Mouse (Mus musculus) ES-Bruce4 (cell line): ENCODE measurements around the gene Stx5a. TPM values are rescaled to one million over a fixed set of nuclear protein-coding genes. Genes with fewer than 3 reads are reported as not detected.

ENCODE experiments used
- H3K27ac ChIP-seq: 2 replicates; pipeline ENCODE4 v1.5.1; 2012; ENCODE audit warnings: low read length, inconsistent platforms; ENCODE audit not compliant: insufficient read depth
- H3K27me3 ChIP-seq: 2 replicates; pipeline ENCODE4 v1.6.1; 2012; ENCODE audit warnings: mild to moderate bottlenecking, low read length, inconsistent platforms; ENCODE audit not compliant: control insufficient read depth, poor library complexity, insufficient read depth, severe bottlenecking
- H3K36me3 ChIP-seq: 2 replicates; pipeline ENCODE4 v1.6.1; 2012; ENCODE audit warnings: inconsistent platforms, mild to moderate bottlenecking, low read length, moderate library complexity; ENCODE audit not compliant: control insufficient read depth, poor library complexity, insufficient read depth, severe bottlenecking
- H3K4me1 ChIP-seq: one replicate; pipeline ENCODE4 v1.8.1; 2011; ENCODE audit warnings: low read length; ENCODE audit not compliant: control insufficient read depth, insufficient read depth
- H3K4me3 ChIP-seq: 2 replicates; pipeline ENCODE4 v1.5.1; 2011; ENCODE audit warnings: low read depth, mild to moderate bottlenecking, low read length
- H3K9ac ChIP-seq: 2 replicates; pipeline ENCODE4 v1.6.1; 2012; ENCODE audit warnings: low read depth, mild to moderate bottlenecking, inconsistent platforms; ENCODE audit not compliant: poor library complexity, severe bottlenecking
- H3K9me3 ChIP-seq: replicated peaks from 2 replicates; pipeline ENCODE4 v1.6.1; 2012; ENCODE audit warnings: mild to moderate bottlenecking, low read length, inconsistent platforms; ENCODE audit not compliant: control insufficient read depth, poor library complexity, insufficient read depth, severe bottlenecking
- CTCF ChIP-seq: IDR thresholded peaks from one replicate; pipeline ENCODE4 v1.8.1; 2011; ENCODE audit warnings: low read depth, low read length
- EP300 ChIP-seq: IDR thresholded peaks from 2 replicates; pipeline ENCODE4 v1.6.1; 2011; ENCODE audit warnings: low read depth, low read length; ENCODE audit not compliant: insufficient read depth
- POLR2A ChIP-seq: IDR thresholded peaks from one replicate; pipeline ENCODE4 v1.8.1; 2011; ENCODE audit warnings: low read length; ENCODE audit not compliant: insufficient read depth
- polyA plus RNA-seq: library from polyadenylated mRNA; stranded (reverse); fragments of >200 nt; gene quantifications from 2 replicates; pipeline ENCODE4 v1.2.4, GENCODE M21; 2011; ENCODE audit warnings: low read depth; ENCODE audit not compliant: missing spikeins, insufficient read depth, insufficient read length

The Stx5a gene
- polyA plus RNA-seq, 1 experiment, result 47.1 TPM

DNA sequence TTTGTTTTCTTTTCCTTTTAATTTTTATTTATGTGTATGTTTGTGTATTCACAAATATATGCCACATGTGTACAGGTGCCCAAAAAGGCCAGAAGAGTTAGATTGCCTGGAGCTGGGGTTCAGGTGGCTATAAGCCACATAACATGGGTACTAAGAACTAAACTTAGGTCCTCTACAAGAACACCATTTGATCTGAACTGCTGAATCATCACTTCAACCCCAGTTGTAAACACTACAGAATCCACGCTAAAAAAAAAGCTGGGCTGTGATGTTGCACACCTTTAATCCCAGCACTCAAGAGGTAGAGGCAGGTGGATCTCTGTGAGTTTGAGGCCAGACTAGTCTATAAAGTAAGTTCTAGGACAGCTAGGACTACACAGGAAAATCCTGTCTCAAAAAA is 19.8 kb upstream of the Stx5a start:
- no peak overlapping the region for H3K4me3 ChIP-seq

DNA sequence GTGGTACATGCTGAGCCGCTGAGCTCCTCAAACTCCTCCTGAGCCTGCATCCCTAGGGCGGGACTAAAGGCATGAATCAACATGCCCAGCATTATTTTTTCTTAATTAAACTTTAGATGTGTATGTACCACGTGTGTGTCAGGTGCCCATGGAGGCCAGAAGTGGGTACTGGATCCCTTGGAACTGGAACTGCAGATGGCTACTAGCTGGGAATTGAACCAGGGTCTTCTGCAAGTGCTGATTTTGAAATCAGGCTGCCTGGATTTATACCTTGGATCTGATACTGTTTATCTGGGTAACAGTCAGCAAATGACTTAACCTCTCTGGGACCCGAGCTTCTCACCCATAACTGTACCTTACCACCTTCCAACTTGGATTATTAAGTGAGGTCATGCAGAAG is 19.2 kb upstream of the Stx5a start:
- TF ChIP-seq CTCF (no peak), EP300 (no peak), POLR2A (no peak)
- Histone ChIP-seq H3K9ac (peak overlapping the region; percentile 70), H3K27me3 (no peaks in the 10 kb centered on the region), H3K36me3 (peaks cover 35% of the 10 kb centered on the region), H3K4me3 (peak overlapping the region; percentile 54), H3K9me3 (no peaks in the 10 kb centered on the region), H3K4me1 (no peaks in the 10 kb centered on the region), H3K27ac (peak overlapping the region; percentile 44)

More for the DNA sequence above, 19.8 kb upstream of the Stx5a start:
- peak overlapping the region; percentile 47 for H3K27ac ChIP-seq
- no peaks in the 10 kb centered on the region for H3K9me3 ChIP-seq
- no peaks in the 10 kb centered on the region for H3K27me3 ChIP-seq
- peak overlapping the region; percentile 70 for H3K9ac ChIP-seq
- no peaks in the 10 kb centered on the region for H3K4me1 ChIP-seq
- TF ChIP-seq EP300 (no peak), POLR2A (no peak), CTCF (no peak)
- peaks cover 29% of the 10 kb centered on the region for H3K36me3 ChIP-seq

DNA sequence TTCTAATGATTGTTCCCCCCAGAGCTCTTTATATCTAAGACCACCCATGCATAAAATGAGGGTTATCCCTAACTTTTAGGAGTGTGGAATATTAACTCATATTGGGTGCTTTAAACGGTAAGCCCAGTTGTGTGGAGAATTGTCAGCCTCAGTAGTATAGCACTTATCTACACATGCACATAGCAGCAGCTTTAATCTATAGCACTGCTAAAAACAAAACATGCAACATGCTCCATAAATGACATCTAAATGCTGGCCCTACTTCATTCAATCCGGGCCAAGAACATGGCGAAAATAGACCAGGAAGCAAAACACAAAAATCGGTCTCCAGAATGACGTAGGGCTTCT is 18.7 kb upstream of the Stx5a start:
- Histone ChIP-seq H3K36me3 (peaks cover 36% of the 10 kb centered on the region), H3K27me3 (no peaks in the 10 kb centered on the region), H3K9me3 (no peaks in the 10 kb centered on the region), H3K4me3 (peak overlapping the region; percentile 93), H3K4me1 (no peaks in the 10 kb centered on the region), H3K9ac (peak overlapping the region; percentile 70), H3K27ac (peak overlapping the region; percentile 79)
- TF ChIP-seq POLR2A (no peak), EP300 (no peak), CTCF (no peak)

DNA sequence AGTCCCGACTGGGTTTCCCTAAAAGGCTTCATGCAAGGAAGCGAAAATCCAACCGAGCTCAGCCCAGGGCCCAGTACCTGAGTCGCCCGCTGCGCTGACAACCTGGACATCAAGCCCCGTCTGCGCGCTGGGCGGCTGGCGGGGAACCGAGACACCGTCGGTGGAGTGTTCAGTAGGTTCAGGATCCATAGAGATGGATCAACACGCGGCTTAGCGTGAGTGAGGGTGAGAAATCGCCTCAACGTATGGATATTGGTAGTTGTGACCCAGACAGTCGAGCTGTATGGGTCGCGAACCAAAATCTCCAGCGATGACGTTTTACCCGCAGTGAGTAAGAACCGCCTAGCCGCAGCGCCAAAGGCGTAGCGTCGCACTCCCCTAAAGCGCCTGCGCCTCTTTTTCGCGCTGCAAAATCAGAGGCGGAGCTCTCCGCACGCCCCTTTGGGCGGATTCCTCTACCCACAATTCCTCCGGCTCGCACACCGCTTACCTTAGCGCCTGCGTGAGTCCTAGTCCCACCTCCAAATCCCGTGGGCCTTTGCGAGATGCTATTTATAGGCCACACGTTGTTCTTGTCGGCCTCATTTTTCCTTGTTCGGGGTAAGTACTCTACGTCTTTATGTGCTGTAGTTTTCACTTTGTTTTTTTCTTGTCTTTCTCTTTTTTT is 18.2 kb upstream of the Stx5a start, which contains the start of gene Slc3a2:
Gene Slc3a2 (minus strand): TSS at position 463 of the 667 bp plus-strand sequence.
- no peaks in the 10 kb centered on the region for H3K9me3 ChIP-seq

DNA sequence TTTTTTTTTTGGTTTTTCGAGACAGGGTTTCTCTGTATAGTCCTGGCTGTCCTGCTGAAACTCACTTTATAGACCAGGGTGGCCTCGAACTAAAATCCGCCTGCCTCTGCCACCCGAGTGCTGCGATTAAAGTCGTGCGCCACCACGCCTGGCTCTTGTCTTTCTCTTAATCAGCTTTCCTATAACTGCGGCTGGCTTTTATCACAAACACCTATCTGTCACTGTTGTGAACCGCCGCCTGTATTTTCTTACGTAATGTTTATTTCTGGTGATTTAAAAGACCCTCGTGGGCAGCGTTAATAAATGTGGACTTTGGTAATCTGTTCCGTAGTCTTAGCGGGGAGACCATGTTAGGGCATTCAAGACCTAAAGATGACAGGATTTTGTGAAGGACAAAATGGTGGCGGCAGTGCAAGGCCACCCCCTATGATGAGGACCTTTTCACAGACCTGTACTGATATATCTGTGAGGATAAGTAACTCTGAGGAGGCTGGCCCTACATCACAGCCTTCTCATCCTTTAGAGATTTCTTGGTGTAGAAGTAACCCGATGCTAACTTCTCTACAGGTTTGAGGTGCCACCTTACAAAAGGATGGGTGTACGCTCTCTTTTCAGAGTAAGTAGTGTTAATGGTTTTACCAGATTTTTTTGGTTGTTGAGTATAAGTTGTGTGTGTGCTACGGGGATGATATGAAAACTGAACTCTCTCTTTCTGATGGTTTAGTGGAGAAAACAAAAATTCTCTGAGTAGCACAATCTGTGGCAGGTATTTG is 17.5 kb upstream of the Stx5a start:
- Histone ChIP-seq H3K36me3 (peaks cover 36% of the 10 kb centered on the region), H3K4me3 (peak overlapping the region; percentile 96), H3K4me1 (no peaks in the 10 kb centered on the region), H3K27ac (peak overlapping the region; percentile 94), H3K27me3 (no peaks in the 10 kb centered on the region), H3K9ac (peak overlapping the region; percentile 100), H3K9me3 (no peaks in the 10 kb centered on the region)
- no peak for TF ChIP-seq POLR2A
- TF ChIP-seq EP300, result no peak
- no peak for TF ChIP-seq CTCF

More for the DNA sequence above, 18.2 kb upstream of the Stx5a start, which contains the start of gene Slc3a2:
- no peaks in the 10 kb centered on the region for H3K4me1 ChIP-seq
- H3K27me3 ChIP-seq, result no peaks in the 10 kb centered on the region
- H3K9ac ChIP-seq, result peak within 1 kb of the TSS; percentile 100
- peak within 1 kb of the TSS; percentile 94 for H3K27ac ChIP-seq
- peaks cover 36% of the 10 kb centered on the region for H3K36me3 ChIP-seq
- TF ChIP-seq CTCF, result no peak
- peak; percentile 70 for TF ChIP-seq POLR2A
- TF ChIP-seq EP300, result peak; percentile 42; the same call in 1 of the 2 replicates
- H3K4me3 ChIP-seq, result peak within 1 kb of the TSS; percentile 96

DNA sequence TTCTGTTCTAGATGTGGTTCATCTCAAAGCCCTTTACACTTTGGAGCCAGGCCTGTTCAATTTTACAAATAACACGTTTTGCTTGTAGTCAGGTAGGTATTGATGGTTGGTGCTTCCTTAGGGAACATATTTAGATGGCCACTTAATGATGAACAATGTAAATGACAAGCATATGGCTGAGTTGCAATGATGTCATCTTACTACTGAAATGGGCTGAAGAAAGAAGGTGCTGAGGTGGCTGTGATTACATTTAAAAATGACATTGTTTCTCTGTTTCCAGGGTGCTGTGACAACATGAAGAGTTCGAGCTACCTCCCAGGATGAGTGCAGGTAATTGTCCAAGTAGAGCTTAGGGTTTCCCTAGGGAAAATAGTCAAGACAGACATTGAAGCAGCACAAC is 16.8 kb upstream of the Stx5a start:
- no peak for TF ChIP-seq CTCF
- H3K27me3 ChIP-seq, result no peaks in the 10 kb centered on the region
- H3K9me3 ChIP-seq, result no peaks in the 10 kb centered on the region
- H3K4me1 ChIP-seq, result no peaks in the 10 kb centered on the region
- peak overlapping the region; percentile 100 for H3K9ac ChIP-seq
- peak overlapping the region; percentile 96 for H3K4me3 ChIP-seq
- peaks cover 36% of the 10 kb centered on the region for H3K36me3 ChIP-seq
- peak overlapping the region; percentile 94 for H3K27ac ChIP-seq
